ENCODE assay signal across 11 mouse cellular contexts in the genomic region with DNA sequence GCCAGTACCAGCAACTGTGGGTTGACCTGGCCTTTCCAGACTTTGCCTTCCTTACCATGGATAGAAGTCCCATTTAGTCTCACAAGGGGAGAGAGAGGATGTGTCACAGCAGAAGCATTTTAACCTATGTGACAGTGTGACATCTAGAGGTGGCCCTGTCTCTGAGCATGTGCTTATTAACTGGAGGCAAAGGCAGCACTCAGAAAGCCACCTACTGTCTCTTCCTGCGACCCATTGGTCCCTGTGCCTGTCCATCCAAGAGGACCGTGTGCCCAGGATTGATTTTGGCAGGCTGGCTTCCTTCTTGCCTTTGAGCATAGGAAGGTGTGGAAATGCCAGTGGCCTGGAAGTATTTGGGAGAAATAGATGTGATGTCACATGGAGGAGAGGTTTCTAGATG. TPM values are rescaled to one million over a fixed set of nuclear protein-coding genes. Genes with fewer than 3 reads are reported as not detected.
DNase-seq lines count a peak whose midpoint lies in the region; ATAC-seq and TF ChIP-seq lines count a peak whose summit lies in the region.
"Had no signal": no experiment of that assay in that cellular context is flagged by ENCODE, and none has a peak within 500 bp of the region (broad histone marks: within the 10 kb centered on the region; RNA-seq: fewer than 3 reads in every experiment).

No protein-coding gene starts in this region.

- no peak for ATAC-seq in lung, embryonic 15.5 days (ENCODE audit: borderline replicate concordance, extremely low read depth, low FRiP score, low TSS enrichment)
- ATAC-seq in hindbrain, postnatal 0 days: no peak
- ATAC-seq in stomach, embryonic 14.5 days (ENCODE audit: insufficient number of reproducible peaks, insufficient read depth, low FRiP score, low read depth): no peak
- ATAC-seq in megakaryocyte progenitor cell, adult 5-6 weeks (replicated peaks; ENCODE audit: poor library complexity): no peak
- ATAC-seq: activated CD4-positive, CD25-positive, alpha-beta regulatory T cell, adult 4 months had no signal

- H3K9ac ChIP-seq in lung, embryonic 15.5 days: no peak overlapping the region
- no peak overlapping the region for H3K9ac ChIP-seq in hindbrain, postnatal 0 days (replicated peaks; ENCODE audit: low read length)
- H3K9ac ChIP-seq in stomach, embryonic 14.5 days (replicated peaks; ENCODE audit: low read depth, low read length): no peak overlapping the region

- no peaks in the 10 kb centered on the region for H3K27me3 ChIP-seq in lung, embryonic 15.5 days
- no peaks in the 10 kb centered on the region for H3K27me3 ChIP-seq in hindbrain, postnatal 0 days (ENCODE audit: insufficient read depth, low read length)
- H3K27me3 ChIP-seq in stomach, embryonic 14.5 days (ENCODE audit: control insufficient read depth, insufficient read depth, low read length): no peaks in the 10 kb centered on the region

- H3K4me3 ChIP-seq in lung, embryonic 15.5 days: no peak overlapping the region
- no peak overlapping the region for H3K4me3 ChIP-seq in hindbrain, postnatal 0 days (ENCODE audit: low read length)
- H3K4me3 ChIP-seq in stomach, embryonic 14.5 days (ENCODE audit: low read depth, low read length): no peak overlapping the region

- no peak overlapping the region for H3K4me2 ChIP-seq in lung, embryonic 15.5 days
- no peak overlapping the region for H3K4me2 ChIP-seq in hindbrain, postnatal 0 days (ENCODE audit: low read depth, low read length)
- no peak overlapping the region for H3K4me2 ChIP-seq in stomach, embryonic 14.5 days (replicated peaks; ENCODE audit: low read depth, low read length)

- H3K36me3 ChIP-seq in lung, embryonic 15.5 days: no peaks in the 10 kb centered on the region
- no peaks in the 10 kb centered on the region for H3K36me3 ChIP-seq in hindbrain, postnatal 0 days (ENCODE audit: insufficient read depth, low read length)
- no peaks in the 10 kb centered on the region for H3K36me3 ChIP-seq in stomach, embryonic 14.5 days (ENCODE audit: control insufficient read depth, insufficient read depth, low read length)

- peak; percentile 69 for DNase-seq in cerebellum, postnatal 10 days
- DNase-seq in cerebellum, adult 8-10 months: no peak
- no peak for DNase-seq in lung, postnatal 25 days (ENCODE audit: low spot score)
- DNase-seq in hindbrain, postnatal 0 days (ENCODE audit: low spot score): peak; percentile 31
- no peak for DNase-seq in spleen, postnatal 36 days (ENCODE audit: low spot score in 2 of 2)
- DNase-seq: cerebellum, adult 9-11 months; layer of hippocampus, postnatal 36 days had no signal

- 61% methylated on average over 2 of the region's 2 CpGs for WGBS in lung, embryonic 15.5 days
- WGBS in hindbrain, postnatal 0 days: 47% methylated on average over 2 of the region's 2 CpGs
- WGBS in stomach, embryonic 14.5 days: 71% methylated on average over 2 of the region's 2 CpGs

- no peaks in the 10 kb centered on the region for H3K9me3 ChIP-seq in lung, embryonic 15.5 days
- no peaks in the 10 kb centered on the region for H3K9me3 ChIP-seq in hindbrain, postnatal 0 days (ENCODE audit: low read length)
- H3K9me3 ChIP-seq in stomach, embryonic 14.5 days (ENCODE audit: control insufficient read depth, low read depth, low read length): no peaks in the 10 kb centered on the region

- TF ChIP-seq CTCF in hindbrain, postnatal 0 days (IDR thresholded peaks at IDR 0.05; ENCODE audit: low read depth): peak; percentile 27; the same call in 1 of the 2 replicates

- H3K27ac ChIP-seq in lung, embryonic 15.5 days: peak overlapping the region; percentile 45
- H3K27ac ChIP-seq in hindbrain, postnatal 0 days: peak overlapping the region; percentile 38; the same call in 1 of the 2 replicates
- peak overlapping the region; percentile 3; the same call in 1 of the 2 replicates for H3K27ac ChIP-seq in stomach, embryonic 14.5 days (ENCODE audit: low read length)

- H3K4me1 ChIP-seq in lung, embryonic 15.5 days: peaks cover 61% of the 10 kb centered on the region
- H3K4me1 ChIP-seq in hindbrain, postnatal 0 days (ENCODE audit: insufficient read depth, low read length): peaks cover 43% of the 10 kb centered on the region
- H3K4me1 ChIP-seq in stomach, embryonic 14.5 days (ENCODE audit: control insufficient read depth, insufficient read depth, low read length): peaks cover 74% of the 10 kb centered on the region

RNA-seq across cellular contexts. Expression of a gene that starts 22.0 kb away (rescaled TPM):
- 40.7 and 41.3 TPM in 2 replicates for polyA plus RNA-seq in lung, embryonic 15.5 days (2015; fragmentation: Nextera tagmentation; extraction: Ambion mirVana)
- total RNA-seq in hindbrain, postnatal 0 days (2014; rRNA removed): 76.3 and 84.0 TPM in 2 replicates
- 62.1 and 65.7 TPM in 2 replicates for polyA plus RNA-seq in hindbrain, postnatal 0 days (2015; fragmentation: Nextera tagmentation; extraction: Ambion mirVana)
- 30.0 and 30.7 TPM in 2 replicates for polyA plus RNA-seq in stomach, embryonic 14.5 days (2014; fragmentation: Nextera tagmentation; extraction: Ambion mirVana)
- 0.68 and 1.1 TPM in 2 replicates for total RNA-seq in megakaryocyte progenitor cell, adult 5-6 weeks (2015)
- 1.1 and 1.3 TPM in 2 replicates for total RNA-seq in megakaryocyte progenitor cell, adult 5-6 weeks (2017)

Comparison
In these comparisons a context has a peak if more than half of its experiments do, and no peak if none do; other contexts are left out.
1. DNase-seq: peak in cerebellum, postnatal 10 days (2 of 2) and hindbrain, postnatal 0 days (single experiment); none in cerebellum, adult 8-10 months (single experiment), lung, postnatal 25 days (single experiment) and spleen, postnatal 36 days (0 of 2).
2. Peak in every context shown above with its lines, with median percentiles within 50 percentile points of each other: H3K27ac ChIP-seq.